Mouse (Mus musculus) olfactory bulb, adult 2 months (tissue): ENCODE data around the gene Haghl.

Experiments used
- CTCF ChIP-seq: fragments of 200-500 bp; IDR thresholded peaks from 2 replicates; pipeline ENCODE4 v1.5.1; 2012; ENCODE audit warnings: low read depth, mild to moderate bottlenecking, low read length, moderate library complexity; ENCODE audit not compliant: insufficient read depth
- POLR2A ChIP-seq: fragments of 200-500 bp; IDR thresholded peaks from 2 replicates; pipeline ENCODE4 v1.6.1; 2012; ENCODE audit warnings: mild to moderate bottlenecking, low read depth, low read length, moderate library complexity; ENCODE audit not compliant: insufficient read depth

GRCm38 (mm10) chr17:25792615-25793014 lies 7.1 kb upstream of the Haghl start, which contains the start of gene Fam173a:
- TF ChIP-seq CTCF = no peak
- no peak for TF ChIP-seq POLR2A
